Mouse (Mus musculus): ENCODE data around the gene Pknox1. TPM values are rescaled to one million over a fixed set of nuclear protein-coding genes. Genes with fewer than 3 reads are reported as not detected.
"Not testable (repeated sequence)": the region's sequence is repeated elsewhere in the genome, so short reads cannot be mapped to it uniquely, and the experiment has no call there.

Gene Pknox1
- polyA plus RNA-seq, 1 experiment from 2014 or later, result 24.8 TPM

GRCm38 (mm10) chr17:31583781-31584180, 19.2 kb downstream of the Pknox1 start:
- Histone ChIP-seq H3K27ac (no peak overlapping the region), H3K9me3 (no peaks in the 10 kb centered on the region), H3K4me1 (replicated peaks) (peaks cover 30% of the 10 kb centered on the region), H3K4me3 (no peak overlapping the region), H3K36me3 (peaks cover 23% of the 10 kb centered on the region), H3K27me3 (ENCODE audit: insufficient read depth, poor library complexity, severe bottlenecking) (no peaks in the 10 kb centered on the region)
- no peak for DNase-seq (ENCODE audit: low spot score)
- WGBS, result 94% methylated on average over 6 of the region's 6 CpGs

DNA sequence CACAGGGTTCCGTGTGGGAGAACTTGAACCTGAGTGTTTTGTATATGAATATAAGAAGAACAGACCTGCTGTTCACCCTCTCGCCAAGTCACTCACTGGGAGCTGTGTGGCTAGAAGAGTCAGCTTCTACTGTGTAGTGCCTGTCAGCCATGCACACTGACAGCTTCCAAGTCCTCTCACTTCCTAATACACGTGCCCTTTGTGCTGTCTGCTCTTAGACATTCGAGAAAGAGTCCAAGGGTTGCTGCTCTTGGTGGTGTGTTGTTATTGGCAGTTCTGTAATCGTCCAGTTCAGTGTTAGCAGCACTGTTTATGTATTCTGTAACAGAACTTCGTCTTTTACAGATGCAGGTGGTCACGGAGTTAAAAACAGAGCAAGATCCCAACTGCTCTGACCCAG, 23.6 kb downstream of the Pknox1 start:
- Histone ChIP-seq H3K4me1 (replicated peaks) (0 out of 2 replicates have a peak, but pooled peaks cover 8% of the 10 kb centered on the region), H3K27me3 (ENCODE audit: insufficient read depth, poor library complexity, severe bottlenecking) (no peaks in the 10 kb centered on the region), H3K27ac (no peak overlapping the region), H3K4me3 (no peak overlapping the region), H3K9me3 (no peaks in the 10 kb centered on the region), H3K36me3 (peaks cover 61% of the 10 kb centered on the region)
- 86% methylated on average over 7 of the region's 7 CpGs for WGBS
- no peak for DNase-seq (ENCODE audit: low spot score)

DNA sequence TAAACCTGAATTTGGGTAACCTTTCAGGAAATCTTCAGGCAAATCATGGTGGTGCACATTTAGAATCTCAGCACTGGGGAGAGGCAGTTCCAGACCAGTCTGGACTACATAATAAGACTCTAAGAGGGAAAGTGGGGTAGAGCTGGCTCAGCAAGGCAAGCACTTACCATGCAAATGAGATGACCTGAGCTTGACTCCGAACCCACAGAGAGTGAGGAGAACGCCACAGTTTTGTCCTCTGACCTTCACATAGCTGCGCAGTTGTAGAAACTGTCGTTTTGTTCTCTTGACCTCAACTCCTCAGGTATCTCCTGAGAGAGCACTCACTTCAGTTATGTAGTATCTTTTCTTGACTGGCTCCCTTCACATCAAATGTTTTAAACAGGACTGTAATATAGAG, 24.2 kb downstream of the Pknox1 start:
- DNase-seq (ENCODE audit: low spot score), result no peak
- no peak overlapping the region for H3K4me3 ChIP-seq
- H3K9me3 ChIP-seq, result no peaks in the 10 kb centered on the region
- 89% methylated on average over 4 of the region's 4 CpGs for WGBS
- H3K27ac ChIP-seq, result no peak overlapping the region
- 0 out of 2 replicates have a peak, but pooled peaks cover 5% of the 10 kb centered on the region for H3K4me1 ChIP-seq (replicated peaks)
- peaks cover 66% of the 10 kb centered on the region for H3K36me3 ChIP-seq
- no peaks in the 10 kb centered on the region for H3K27me3 ChIP-seq (ENCODE audit: insufficient read depth, poor library complexity, severe bottlenecking)

DNA sequence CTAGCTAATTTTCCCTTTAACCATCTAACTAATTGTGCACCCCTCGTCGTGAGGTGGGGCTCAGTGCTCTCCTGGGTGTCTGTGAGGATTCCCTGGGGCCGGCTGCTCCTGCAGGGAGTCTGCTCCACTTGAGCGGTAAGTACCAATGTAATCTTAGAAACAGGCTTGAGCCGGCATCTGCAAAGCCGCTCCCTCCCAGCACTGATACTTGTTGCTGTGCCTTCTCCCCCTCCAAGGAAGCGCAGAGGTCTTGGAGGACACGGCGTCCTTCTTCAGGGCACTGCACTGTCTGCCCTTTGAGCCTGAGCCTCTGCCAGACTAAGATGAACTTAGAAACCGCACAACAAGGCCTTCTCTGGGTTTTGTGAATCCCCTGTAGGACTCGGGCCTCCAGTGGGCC, 26.3 kb downstream of the Pknox1 start:
- Histone ChIP-seq H3K9me3 (no peaks in the 10 kb centered on the region), H3K36me3 (peaks cover 73% of the 10 kb centered on the region), H3K4me1 (replicated peaks) (0 out of 2 replicates have a peak, but pooled peaks cover 3% of the 10 kb centered on the region), H3K4me3 (no peak overlapping the region), H3K27me3 (ENCODE audit: insufficient read depth, poor library complexity, severe bottlenecking) (no peaks in the 10 kb centered on the region), H3K27ac (no peak overlapping the region)
- DNase-seq (ENCODE audit: low spot score), result no peak
- WGBS, result 85% methylated on average over 11 of the region's 11 CpGs

GRCm38 (mm10) chr17:31594590-31594989, 30.1 kb downstream of the Pknox1 start:
- no peaks in the 10 kb centered on the region for H3K9me3 ChIP-seq
- no peak for DNase-seq (ENCODE audit: low spot score)
- peaks cover 84% of the 10 kb centered on the region for H3K36me3 ChIP-seq
- H3K4me3 ChIP-seq, result no peak overlapping the region
- no peaks in the 10 kb centered on the region for H3K4me1 ChIP-seq (replicated peaks)
- 75% methylated on average over 7 of the region's 7 CpGs for WGBS
- H3K27me3 ChIP-seq (ENCODE audit: insufficient read depth, poor library complexity, severe bottlenecking), result no peaks in the 10 kb centered on the region
- H3K27ac ChIP-seq, result no peak overlapping the region

GRCm38 (mm10) chr17:31595077-31595476, 30.5 kb downstream of the Pknox1 start:
- no peaks in the 10 kb centered on the region for H3K4me1 ChIP-seq (replicated peaks)
- 88% methylated on average over 5 of the region's 5 CpGs for WGBS
- peaks cover 86% of the 10 kb centered on the region for H3K36me3 ChIP-seq
- no peak overlapping the region for H3K4me3 ChIP-seq
- H3K27ac ChIP-seq, result no peak overlapping the region
- DNase-seq (ENCODE audit: low spot score), result no peak
- no peaks in the 10 kb centered on the region for H3K9me3 ChIP-seq
- no peaks in the 10 kb centered on the region for H3K27me3 ChIP-seq (ENCODE audit: insufficient read depth, poor library complexity, severe bottlenecking)

DNA sequence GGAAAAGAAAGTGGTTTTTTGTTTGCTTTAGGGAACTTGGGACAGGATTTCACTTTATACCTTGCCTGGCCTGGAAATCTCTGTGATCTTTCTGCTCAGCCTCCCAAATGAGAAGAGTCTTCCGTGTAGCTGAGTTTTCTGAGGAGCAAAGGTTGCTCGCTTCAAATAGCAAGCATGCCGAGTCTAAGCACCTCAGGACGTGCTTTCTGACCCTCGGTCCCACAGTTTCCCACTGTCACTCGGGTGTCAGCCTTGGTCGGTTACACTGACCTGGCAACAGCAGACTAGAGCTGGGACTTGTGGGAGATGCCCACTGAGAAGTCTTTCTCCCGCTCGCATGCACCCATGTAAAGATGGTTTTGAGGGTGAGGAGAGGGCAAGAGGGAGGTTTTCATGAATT, 33.4 kb downstream of the Pknox1 start:
- H3K27me3 ChIP-seq (ENCODE audit: insufficient read depth, poor library complexity, severe bottlenecking), result no peaks in the 10 kb centered on the region
- WGBS, result 93% methylated on average over 9 of the region's 9 CpGs
- no peaks in the 10 kb centered on the region for H3K9me3 ChIP-seq
- peaks cover 79% of the 10 kb centered on the region for H3K36me3 ChIP-seq
- no peak overlapping the region for H3K27ac ChIP-seq
- no peaks in the 10 kb centered on the region for H3K4me1 ChIP-seq (replicated peaks)
- no peak for DNase-seq (ENCODE audit: low spot score)
- H3K4me3 ChIP-seq, result no peak overlapping the region

- no peak overlapping the region for H3K27ac ChIP-seq
- no peaks in the 10 kb centered on the region for H3K9me3 ChIP-seq
- 90% methylated on average over 8 of the region's 8 CpGs for whole genome bisulfite sequencing
- H3K27me3 ChIP-seq (ENCODE audit: insufficient read depth, poor library complexity, severe bottlenecking), result no peaks in the 10 kb centered on the region
- peaks cover 79% of the 10 kb centered on the region for H3K36me3 ChIP-seq
- no peak for DNase-seq (ENCODE audit: low spot score)
- no peaks in the 10 kb centered on the region for H3K4me1 ChIP-seq (replicated peaks)
- H3K4me3 ChIP-seq, result no peak overlapping the region
Measured at GRCm38 (mm10) chr17:31598593-31598992, 34.1 kb downstream of the Pknox1 start.

DNA sequence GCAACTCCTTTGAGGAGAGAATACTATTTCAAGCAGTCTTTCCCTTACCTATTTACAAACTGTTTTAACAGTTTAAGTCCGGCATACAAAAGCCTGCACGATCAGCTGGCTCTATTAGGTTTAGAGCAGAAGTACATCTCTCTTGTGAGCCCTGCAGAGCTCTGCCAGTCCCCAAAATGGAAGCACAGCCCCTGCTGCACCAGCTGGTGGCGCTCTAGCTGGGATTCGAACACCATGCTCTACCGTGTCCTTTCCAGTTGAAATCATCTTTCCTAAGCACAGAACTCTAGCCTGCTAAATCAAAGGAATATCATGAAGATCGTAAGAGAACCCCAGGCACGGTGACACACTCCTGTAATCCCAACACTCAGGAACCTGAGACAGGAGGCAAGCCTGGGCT, 41.9 kb downstream of the Pknox1 start:
- H3K27ac ChIP-seq, result no peak overlapping the region
- DNase-seq (ENCODE audit: low spot score), result no peak
- no peaks in the 10 kb centered on the region for H3K9me3 ChIP-seq
- H3K4me3 ChIP-seq, result no peak overlapping the region
- peaks cover 49% of the 10 kb centered on the region for H3K36me3 ChIP-seq
- 83% methylated on average over 7 of the region's 7 CpGs for WGBS
- no peaks in the 10 kb centered on the region for H3K4me1 ChIP-seq (replicated peaks)
- no peaks in the 10 kb centered on the region for H3K27me3 ChIP-seq (ENCODE audit: insufficient read depth, poor library complexity, severe bottlenecking)

GRCm38 (mm10) chr17:31607256-31607951, 42.9 kb downstream of the Pknox1 start:
- no peak for DNase-seq (ENCODE audit: low spot score)
- 79% methylated on average over 8 of the region's 8 CpGs for WGBS
- H3K27me3 ChIP-seq (ENCODE audit: insufficient read depth, poor library complexity, severe bottlenecking), result no peaks in the 10 kb centered on the region
- no peaks in the 10 kb centered on the region for H3K9me3 ChIP-seq
- H3K27ac ChIP-seq, result no peak overlapping the region
- H3K4me1 ChIP-seq (replicated peaks), result no peaks in the 10 kb centered on the region
- H3K36me3 ChIP-seq, result peaks cover 42% of the 10 kb centered on the region
- no peak overlapping the region for H3K4me3 ChIP-seq

DNA sequence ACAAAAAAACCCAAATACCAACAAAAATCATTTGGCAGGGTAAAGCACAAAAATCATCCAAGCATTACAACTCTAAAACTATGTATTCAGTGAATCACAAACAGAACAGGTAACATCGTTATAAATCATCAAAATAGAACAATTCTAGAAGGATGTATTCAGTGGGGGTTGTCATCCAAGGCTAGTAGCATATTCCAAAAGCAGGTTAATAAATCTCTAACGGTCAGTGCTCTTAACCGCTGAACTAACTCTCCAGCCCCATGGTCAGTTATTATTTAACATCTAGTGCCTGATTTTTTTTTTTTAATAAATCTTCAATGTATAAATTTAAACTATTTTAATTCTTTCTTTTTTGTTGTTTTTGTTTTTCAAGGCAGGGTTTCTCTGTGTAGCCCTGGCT, 44.6 kb downstream of the Pknox1 start:
- H3K27ac ChIP-seq; H3K9me3 ChIP-seq; H3K27me3 ChIP-seq (ENCODE audit: insufficient read depth, poor library complexity, severe bottlenecking); H3K4me1 ChIP-seq (replicated peaks); DNase-seq (ENCODE audit: low spot score); H3K4me3 ChIP-seq: not testable (repeated sequence)
- WGBS, result 95% methylated on average over 3 of the region's 3 CpGs
- H3K36me3 ChIP-seq, result peaks cover 25% of the 10 kb centered on the region

DNA sequence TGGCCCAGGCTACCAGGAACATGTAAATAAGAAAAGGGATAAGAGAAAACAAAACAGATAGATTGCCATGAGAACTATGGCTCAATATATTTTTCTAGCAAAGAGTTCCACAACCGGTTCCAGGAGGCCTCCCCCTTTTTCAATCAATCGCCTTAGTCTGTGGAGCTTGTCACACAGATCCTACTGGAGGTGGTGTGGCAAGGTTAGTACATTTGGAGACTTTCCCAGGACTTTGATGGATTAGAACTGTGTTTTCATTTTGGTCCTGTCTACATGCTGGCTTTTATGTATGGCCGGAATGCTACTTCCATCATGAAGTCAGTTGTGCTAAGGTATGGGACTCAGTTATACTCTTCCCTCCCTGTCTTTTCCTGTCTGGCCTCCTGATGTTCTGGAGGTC, 45.4 kb downstream of the Pknox1 start:
- no peaks in the 10 kb centered on the region for H3K4me1 ChIP-seq (replicated peaks)
- no peak overlapping the region for H3K27ac ChIP-seq
- DNase-seq (ENCODE audit: low spot score), result no peak
- WGBS, result 91% methylated on average over 3 of the region's 3 CpGs
- no peak overlapping the region for H3K4me3 ChIP-seq
- no peaks in the 10 kb centered on the region for H3K27me3 ChIP-seq (ENCODE audit: insufficient read depth, poor library complexity, severe bottlenecking)
- H3K36me3 ChIP-seq, result peaks cover 18% of the 10 kb centered on the region
- no peaks in the 10 kb centered on the region for H3K9me3 ChIP-seq

DNA sequence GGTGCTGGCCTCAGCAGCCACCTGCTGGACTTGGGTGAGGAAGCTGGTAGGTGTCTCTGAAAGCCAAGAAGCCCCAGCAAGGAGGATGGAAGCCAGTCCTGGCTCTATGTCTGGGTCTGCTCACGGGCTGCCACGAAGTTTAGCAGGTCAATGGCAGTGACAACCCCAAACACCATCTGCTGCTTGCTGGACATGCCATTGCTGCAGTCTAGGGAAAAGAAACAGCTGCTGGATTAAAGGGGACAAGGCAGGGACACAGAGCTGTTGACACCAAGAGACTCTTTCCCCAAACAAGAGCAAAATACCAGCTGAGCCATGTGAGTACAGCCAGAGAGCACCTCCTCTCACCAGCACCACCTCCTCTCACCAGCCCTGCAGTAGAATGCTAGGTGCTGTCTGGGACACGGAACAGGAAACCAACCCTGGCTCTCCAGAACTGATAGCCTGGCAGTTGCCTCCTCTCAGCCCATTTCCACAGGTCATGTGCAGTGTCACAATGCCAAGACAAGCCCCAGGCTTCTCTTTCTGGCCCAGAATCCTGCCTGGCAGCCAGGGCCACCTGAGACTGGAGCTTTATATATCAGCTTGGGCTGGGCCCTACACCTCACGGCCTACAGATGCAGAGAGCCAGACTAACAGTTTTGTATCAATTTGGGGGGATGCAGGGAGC, 48.7 kb downstream of the Pknox1 start:
- Histone ChIP-seq H3K4me1 (replicated peaks) (no peaks in the 10 kb centered on the region), H3K9me3 (no peaks in the 10 kb centered on the region), H3K27me3 (ENCODE audit: insufficient read depth, poor library complexity, severe bottlenecking) (no peaks in the 10 kb centered on the region), H3K36me3 (peaks cover 3% of the 10 kb centered on the region; the same call in 1 of the 2 replicates), H3K4me3 (no peak overlapping the region), H3K27ac (no peak overlapping the region)
- DNase-seq (ENCODE audit: low spot score), result no peak
- WGBS, result 93% methylated on average over 4 of the region's 4 CpGs
